Mouse (Mus musculus): ENCODE results near the gene Sec14l5. TPM values are rescaled to one million over a fixed set of nuclear protein-coding genes. Genes with fewer than 3 reads are reported as not detected.

Sec14l5 gene
- polyA plus RNA-seq, 2 experiments from 2014 or later = not detected

DNA sequence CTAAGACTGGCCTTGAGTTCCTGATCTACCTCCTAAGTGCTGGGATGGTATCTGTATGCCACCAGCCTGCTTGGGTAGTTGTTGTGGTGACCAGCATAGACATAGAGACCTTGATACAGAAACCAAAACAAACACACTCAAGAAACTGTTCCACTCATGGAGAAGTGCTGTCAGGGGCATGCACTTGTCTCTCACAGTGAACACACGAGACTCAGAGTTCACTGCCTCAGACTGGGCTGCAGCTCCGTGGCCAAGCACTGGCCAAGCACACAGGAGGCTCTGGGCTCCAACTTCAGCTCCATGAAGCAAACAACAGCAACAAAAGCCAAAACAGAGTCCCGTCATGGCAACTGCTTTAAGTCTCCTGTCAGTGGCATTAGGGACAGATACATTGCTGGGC is 8.1 kb downstream of the Sec14l5 start:
- ATAC-seq = no peak

DNA sequence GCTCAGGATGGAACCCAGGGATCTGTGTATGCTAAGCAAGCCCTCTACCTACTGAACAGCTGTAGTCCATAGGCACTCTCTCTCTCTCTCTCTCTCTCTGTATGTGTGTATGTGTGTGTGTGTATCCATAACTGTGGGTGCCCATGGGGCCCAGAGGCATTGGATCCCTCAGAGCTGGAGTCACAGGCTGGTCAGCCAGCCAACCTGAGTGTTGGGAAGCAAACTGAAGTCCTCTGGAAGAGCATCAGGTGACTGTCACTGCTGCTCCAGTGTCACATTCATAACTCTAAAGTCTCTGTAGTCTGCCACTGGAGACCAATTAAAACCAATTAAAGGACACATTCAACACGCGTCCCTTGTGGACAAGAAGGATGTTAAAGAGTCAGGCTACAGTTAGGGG is 9.6 kb downstream of the Sec14l5 start:
- ATAC-seq = no peak

DNA sequence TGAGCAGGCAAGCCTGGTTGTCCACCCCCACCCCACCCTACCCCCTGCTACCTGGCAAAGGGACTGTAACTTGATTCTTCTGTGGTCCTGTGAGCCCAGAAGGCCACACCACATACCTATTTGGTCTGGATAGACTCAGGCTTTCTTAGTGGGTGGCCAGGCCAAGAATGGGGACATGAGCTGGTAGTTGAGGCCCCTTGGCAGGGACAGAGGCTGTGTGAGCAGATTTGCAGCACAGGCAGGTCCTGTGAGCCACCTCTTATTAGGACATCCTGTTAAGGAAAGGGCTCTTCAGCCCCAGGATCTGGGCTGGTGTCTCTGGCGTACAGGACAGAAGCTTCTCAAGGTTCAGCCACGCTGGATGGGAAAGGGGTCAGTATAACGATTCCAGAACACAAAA is 10.2 kb downstream of the Sec14l5 start:
- ATAC-seq = no peak

DNA sequence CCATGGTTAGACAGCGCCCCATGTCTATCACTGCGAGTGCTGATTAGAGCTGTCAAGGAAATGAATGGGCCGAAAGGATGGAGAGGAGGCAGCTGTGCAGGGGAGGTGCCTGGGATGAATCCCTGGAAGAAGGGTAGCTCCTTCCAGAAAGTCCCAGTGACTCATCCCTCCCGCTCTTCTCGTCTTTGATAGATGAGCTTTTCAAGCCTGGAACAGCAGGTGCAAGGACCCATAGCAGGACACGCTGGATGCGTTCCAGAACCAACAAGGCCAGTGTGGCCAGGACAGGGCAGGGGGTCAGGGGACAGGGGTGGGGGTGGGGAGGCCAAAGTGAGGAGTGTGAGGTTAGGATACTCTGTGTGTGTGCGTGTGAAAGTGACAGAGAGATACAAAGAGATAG is 12.3 kb downstream of the Sec14l5 start:
- ATAC-seq = no peak

DNA sequence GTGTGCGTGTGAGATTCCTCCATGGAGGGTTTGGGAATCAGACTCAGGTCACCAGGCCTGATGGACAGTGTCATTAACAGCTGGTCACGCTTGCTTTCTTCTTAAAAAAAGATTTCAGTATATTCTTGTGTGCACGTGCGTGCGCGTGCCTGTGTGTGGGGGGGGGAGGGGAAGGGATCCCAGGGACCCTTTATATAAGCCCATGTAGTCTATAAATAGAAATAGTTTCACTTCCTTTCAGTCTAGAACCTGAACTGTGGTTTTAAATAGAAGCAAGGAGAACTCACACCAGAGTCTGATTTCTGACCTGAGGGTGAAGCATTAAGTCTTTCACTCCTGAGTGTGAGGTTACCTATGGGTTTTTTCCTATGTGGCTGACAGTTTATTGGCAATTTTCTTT is 17.4 kb downstream of the Sec14l5 start:
- no peak for ATAC-seq

DNA sequence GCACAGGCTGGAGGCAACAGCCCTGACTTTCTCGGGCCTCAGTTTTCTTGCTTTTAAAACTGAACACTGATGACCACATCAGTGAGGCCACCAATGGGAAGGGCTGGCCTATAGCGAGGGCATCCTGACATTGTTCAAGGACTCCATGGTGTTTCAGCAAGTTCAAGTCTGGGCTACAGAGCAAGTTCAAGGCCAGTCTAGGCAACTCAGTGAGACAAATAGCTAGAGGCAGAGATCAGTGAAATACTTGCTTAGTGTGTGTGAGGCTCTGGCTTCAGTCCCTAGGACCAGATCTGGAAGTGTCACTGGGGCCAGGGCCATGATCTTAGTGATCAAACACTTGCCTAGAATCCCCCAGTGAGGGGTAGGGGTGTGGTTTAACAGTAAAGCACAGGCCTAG is 21.1 kb downstream of the Sec14l5 start:
- ATAC-seq = no peak

DNA sequence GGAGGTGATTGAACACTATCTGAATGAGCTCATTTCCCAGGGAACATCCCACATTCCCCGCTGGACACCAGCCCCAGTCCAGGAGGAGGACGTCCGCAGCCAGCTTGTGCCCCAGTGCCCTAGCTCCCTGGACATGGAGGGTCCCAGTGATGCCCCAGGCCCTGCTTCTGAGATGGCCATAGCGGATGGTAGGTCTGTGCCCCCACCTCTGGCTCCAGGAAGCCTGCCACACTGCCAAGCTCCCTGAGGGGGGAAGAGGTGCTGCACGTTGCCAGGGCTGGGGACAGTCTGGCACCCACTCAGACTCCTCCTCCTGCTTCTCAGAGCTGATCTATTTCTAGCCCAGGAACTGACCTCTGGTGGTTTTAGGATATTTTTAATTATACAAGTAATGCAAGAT is 21.9 kb downstream of the Sec14l5 start:
- no peak for ATAC-seq

DNA sequence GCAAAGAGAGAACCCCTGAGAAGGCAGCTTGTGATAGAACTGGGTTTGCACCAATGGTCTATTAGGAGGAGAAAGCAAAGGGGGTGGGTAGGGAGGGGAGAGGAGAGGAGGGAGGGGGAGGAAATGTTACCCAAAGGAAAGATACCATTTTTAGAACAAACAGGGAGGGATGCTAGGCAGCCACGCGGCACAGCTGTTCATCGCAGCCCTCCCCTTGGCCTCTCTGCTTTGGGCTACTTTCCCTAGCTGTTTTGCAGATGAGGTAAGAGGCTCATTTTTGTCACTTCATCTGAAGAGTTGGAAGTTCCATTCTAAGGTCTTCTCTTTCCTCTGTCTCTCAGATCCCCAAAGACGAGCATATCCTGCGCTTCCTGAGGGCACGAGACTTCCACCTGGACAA is 25.7 kb downstream of the Sec14l5 start:
- no peak for ATAC-seq

DNA sequence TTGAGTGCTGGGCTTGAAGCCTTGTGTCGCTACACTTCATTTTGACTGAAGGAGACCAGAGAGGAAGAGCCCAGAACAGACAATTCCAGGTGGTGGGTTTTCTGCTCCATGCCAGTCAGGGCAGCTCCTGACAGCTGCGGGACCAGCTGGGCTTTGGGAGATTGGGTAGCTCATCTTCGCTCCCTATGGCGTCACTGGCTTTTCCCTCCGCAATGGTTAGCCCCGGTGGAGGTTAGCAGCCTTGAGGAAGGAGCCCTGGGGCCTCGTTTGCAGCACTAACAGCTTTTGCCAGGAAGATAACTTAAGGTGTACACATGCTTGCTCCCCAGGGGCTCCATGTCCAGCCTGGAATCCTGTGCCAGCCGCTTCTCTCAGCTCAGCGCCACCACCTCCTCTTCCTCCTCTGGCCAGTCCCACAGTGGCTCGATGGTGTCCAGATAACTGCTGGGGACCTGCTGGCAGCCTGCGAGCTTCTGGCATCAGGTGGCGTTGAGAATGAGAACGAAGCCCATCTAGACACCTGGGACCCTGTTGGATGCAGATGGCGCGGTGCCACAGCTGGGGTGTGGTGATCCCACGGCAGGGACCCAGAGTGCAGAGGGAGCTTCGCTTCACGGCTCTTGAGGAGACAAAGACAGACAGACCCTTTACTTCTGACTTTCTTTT is 36.5 kb downstream of the Sec14l5 start:
- ATAC-seq = no peak

DNA sequence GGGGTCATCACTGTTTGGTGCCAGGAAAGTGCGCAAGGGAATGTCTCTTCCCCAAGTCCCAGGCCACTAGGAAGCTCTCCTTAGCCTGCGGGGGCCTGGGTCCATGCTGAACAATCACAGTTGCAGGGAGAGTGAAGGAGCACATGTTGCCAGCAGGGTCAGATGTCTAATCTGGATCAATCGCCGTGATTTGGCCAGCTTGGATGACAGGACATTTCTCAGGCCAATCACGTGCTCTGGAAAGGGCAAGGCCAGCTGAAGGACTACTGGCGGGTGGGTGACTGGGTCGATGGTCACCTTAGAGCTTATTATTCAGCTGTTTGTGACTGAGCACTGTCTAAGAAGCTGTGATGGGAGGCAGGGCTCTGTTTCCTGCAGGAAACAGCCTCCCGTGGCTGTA is 37.2 kb downstream of the Sec14l5 start:
- ATAC-seq = no peak

DNA sequence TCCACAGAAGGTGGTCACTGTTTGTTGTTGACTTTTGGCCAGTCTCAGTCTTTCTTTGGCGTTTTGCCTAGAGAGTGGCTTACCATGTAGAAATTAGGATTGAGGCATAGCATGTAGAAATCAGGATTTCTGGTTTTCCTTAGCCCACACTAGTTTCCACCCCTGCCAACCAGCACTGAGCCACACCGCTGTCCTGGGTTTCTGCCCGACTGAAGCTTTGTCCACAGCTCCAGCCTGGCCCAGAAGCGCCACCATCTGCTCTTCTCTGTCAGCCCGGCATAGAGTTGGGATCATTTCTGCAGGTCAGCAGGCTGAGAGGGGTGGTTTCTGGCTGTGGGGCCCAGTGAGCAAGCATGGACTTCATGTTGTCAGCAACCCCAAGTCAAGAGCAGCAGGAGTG is 38.0 kb downstream of the Sec14l5 start:
- ATAC-seq = no peak

DNA sequence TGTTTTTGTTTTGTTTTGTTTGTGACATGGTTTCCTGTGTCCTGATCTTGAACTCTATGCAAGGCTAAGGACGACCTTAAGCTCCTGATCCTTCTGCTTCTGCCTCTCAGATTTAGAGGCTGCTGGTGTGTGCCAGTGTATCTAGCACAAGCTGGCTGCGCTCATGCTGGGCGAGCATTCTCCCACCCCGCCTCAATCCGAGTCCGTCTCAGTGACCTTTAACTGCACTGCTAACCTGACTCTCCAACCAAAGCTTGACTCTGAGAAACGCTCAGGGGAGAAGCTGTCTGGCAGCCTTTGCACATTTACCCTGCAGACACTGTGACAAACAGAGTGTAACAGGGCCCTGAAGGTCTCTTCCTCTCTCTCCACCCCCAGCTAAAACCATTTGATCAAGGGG is 38.8 kb downstream of the Sec14l5 start:
- ATAC-seq = no peak

DNA sequence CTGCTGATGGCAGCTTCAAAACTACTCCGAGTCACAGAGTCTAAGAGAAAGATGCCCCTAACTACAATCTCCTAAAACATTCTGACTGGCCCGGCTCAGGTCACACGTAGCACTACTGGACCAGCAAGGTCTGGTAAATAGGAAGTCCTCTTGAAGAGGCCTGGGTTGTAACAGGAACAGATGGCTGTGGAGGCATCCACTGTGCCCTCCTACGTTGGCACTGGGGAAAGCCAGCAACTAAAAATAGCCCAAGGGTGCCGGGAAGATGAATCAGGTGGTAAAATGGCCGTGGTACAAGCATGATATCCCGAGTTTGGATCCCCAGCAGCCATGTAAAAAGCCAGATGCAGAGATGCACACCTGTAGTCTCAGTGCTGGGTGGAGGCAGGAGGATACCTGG is 39.3 kb downstream of the Sec14l5 start:
- no peak for ATAC-seq

DNA sequence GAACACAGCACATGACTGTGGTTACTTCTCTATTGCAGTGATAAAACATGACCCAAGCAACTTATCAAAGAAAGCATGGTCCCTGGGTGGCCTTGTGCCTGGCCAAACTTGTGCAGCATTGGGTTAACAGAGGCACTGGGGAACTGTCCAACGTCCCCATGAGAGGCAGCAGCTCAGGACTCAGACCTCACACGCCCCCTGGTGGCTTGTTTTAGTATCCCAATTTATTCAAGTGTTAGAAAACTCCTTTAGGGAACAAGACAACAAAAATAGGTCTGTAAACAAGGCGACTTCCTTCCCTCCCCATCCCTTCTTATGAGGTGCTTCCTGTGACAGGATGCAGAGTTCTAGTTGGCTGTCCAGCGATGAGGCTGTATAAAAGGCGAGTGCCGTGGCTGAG is 48.2 kb downstream of the Sec14l5 start:
- ATAC-seq = no peak

DNA sequence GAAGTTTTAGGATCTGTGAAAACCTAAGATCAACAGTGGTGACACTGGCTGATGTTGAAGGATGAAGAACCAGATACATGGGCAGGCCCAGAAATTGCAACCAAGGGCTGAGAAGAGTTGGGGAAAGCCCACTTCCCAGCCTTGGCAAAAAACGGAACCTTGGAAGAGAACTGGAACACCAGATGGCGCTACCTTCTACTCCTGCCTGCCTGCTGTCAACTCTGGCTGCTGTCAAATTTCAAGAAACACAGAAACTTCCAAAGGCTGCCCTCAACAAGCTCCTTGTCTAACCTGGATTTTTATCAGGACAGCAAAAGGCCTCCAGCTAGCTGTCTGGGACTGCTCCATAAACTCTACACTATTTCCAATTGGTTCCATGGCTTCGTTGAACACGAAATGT is 55.8 kb downstream of the Sec14l5 start:
- no peak for ATAC-seq

DNA sequence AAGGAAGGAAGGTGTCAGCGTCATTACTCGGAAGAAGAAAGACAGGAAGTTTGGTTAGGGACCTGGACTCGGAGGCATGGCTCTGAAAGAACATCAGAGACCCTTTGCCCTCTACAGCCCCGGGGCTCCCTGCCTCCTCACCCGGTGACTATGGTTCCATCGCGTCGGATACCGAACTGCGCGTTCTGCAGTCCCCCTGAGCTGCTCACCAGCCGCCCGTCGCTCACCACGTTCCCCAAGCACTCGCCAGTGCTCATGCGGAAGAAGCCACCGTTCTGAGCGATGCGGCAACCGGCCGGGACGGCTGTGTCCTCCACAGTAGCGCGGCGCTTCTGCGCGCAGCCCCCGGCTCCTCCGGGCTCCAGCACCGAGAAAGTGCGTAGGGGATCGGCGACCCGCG is 56.3 kb downstream of the Sec14l5 start:
- peak; percentile 50 for ATAC-seq

DNA sequence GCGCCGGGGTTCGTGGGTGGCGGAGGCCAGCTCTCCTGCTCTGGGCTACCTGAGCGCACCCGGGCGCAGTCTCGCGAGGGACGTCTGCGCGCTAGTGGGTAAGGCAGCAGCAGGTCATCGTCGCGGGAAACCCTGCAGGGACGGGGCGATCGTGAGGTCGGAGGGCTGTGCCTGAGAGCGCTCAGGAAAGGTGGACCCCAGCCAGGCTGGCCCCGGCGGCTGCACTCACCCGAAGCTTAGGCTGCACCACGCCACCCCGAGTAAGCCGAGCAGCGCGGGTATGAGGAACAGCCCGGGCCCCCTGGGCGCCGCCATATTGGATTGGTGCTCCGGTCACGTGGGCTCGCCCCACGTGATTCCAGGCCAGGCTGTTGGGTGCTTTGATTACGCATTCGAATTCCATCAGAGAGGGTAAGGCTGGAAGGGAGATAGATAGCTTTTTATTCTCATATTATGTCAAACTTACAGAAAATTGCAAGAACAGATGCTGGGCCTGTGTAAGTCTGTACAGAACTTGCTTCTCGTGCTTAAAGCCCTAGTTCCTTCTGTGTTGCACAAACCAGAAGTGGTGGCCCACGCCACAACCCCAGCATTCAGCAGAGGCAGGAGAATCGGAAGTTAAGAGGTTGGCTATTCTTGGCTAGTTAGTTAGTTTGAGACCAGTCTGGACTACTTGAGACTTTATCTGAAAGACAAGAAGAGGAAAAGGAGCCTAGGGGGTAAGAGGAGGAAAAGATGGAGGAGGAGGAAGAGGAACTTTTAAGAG is 56.9 kb downstream of the Sec14l5 start, which contains the start of gene Nagpa:
Nagpa (minus strand) TSS at position 345 of the 766 bp plus-strand sequence.
- peak; percentile 85 for ATAC-seq

DNA sequence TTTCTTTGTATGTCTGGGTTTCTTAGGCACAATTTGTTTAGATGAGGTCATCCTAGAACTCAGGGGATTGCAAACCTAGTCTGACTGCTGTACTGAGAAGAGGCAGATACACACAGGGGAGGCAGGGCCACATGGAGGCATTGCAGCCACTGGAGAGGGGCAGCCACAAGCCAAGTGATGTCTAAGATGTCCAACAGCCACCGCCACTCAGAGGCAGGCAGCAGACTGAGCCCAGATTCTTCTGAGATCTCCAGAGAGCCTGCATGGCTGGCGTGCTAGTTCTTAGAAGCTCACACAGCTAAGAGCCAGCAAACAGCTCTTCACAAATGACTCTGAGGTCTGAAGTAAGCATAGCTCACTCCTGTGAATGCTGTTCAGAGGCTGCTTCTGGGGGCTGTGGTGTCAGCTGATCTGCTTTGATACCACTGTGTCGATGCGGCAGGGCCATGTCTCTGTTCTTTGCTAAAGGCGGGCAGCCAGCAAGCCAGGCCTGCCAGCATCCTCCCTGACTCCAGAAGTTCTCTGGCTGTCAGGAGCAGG is 58.6 kb downstream of the Sec14l5 start:
- ATAC-seq = no peak

DNA sequence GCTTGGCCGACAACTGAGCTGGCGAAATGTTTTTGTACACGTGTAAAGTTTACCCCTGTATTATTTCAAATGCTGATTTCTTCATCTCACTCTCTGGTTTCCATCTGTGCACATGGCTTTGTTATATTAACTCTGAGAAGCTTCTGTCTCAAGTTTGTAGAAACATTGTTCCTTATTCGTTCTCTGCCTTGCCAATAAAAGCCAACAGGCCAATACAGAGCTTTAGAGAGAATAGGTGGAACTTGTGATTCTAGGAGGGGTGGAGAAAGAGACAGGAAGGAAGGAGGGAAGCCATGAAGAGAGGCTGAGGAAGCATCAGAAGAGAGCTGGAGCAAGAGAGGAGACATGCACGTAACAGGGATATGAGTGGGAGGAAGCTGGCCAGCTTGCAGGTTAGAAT is 59.1 kb downstream of the Sec14l5 start:
- no peak for ATAC-seq

DNA sequence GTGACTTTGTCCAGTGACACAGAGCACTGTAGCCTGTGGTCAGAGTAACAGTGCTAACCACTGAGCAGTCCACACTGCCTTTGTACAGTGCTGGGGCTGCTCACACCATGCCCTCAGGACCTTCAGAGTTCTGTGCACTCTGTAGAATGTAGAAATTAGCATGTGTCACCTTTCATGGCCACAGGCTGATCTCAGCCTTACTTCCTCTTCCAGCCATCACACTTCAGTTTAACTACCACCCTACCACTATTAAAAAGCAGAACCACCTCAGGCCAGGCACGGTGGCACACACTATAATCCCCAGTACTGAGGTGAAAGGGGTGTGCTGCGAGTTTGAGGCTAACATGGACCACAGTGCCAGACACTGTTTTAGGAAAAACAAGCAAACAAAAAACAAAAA is 63.5 kb downstream of the Sec14l5 start:
- no peak for ATAC-seq

DNA sequence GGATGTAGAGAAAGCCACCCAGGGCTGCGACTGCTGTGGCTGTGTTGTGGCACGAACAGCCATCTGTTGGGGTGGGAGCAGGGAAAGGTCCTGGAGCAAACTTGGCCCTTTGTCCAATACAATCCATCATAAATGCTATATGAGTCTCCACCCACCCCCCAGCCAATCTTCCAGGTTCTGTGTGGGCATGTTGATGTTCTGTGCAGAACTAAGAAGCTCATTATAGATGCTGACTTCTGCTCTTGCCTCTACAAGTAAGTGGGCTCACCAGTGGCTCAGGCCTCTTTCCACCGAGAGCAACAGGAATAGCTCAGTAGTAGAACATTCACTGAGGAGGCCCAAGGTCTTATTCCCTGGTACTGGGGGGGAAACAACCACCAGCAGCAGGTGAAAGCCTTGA is 65.2 kb downstream of the Sec14l5 start:
- no peak for ATAC-seq

DNA sequence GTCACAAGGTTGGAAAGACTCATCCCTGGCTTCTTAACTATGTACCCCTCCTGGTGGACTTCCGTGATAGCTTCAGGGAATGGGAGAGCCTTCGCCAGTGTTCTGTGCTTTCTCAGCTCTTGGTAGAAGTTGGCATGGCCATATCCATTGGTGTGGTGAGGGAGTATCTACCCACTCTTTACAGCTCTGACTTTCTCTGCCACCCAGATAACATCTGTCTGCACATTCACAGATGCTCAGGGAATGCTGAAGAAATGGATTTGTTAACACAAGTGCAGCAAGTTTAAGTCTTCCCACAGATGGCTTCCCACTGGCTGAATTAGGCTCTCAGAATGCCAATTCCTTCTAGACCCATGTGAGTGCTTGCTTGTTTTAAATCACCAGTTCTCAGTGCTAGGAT is 67.2 kb downstream of the Sec14l5 start:
- no peak for ATAC-seq

DNA sequence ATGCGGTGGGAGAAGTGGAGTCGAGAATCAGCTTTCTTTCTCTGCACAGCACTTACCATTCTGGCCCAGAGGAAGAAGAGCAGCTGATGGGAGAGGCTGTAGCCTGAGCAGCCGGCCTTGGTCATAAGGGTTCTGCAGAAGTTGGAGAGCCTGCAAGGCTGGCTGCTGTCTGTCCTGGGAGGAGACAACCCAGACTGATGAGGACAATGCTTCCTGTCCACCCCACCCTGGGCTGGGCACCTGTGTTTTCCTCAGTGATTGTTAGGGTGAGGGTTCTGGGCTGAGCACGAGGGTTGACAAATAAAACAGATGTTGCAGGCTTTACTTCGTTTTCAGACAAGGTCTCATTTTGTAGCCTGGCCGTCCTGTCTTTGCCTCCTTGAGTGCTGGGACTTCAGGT is 69.8 kb downstream of the Sec14l5 start:
- no peak for ATAC-seq
